Mouse (Mus musculus): ENCODE measurements around the gene Plcd3. TPM values are rescaled to one million over a fixed set of nuclear protein-coding genes. Genes with fewer than 3 reads are reported as not detected.

Plcd3 gene
- polyA plus RNA-seq, 1 experiment from 2014 or later: 2.3 TPM

DNA sequence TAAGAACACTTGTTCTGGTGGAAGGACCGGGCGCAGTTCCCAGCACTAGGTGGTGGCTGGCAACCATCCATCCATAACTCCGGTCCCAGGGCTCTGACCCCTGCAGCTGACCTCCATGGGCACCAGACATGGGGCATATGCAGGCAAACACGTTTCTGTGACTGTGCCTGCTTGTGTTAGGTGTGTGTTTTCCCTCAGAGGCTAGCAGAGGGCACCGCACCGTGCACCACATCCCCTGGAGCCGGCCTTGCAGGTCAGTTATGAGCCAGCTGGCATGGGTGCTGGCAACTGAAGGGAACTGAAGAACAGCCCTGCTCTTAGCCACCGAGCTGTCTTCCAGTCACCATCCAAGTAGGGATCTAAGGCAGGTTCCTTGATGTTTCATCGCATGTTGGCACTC lies 51.3 kb downstream of the Plcd3 start:
- no peaks in the 10 kb centered on the region for H3K4me1 ChIP-seq
- H3K4me3 ChIP-seq: no peak overlapping the region
- H3K9ac ChIP-seq (replicated peaks): no peak overlapping the region
- H3K9me3 ChIP-seq: no peaks in the 10 kb centered on the region
- WGBS: 92% methylated on average over 9 of the region's 9 CpGs
- H3K36me3 ChIP-seq: peaks cover 54% of the 10 kb centered on the region
- no peak for ATAC-seq (replicated peaks)
- no peak overlapping the region for H3K4me2 ChIP-seq (replicated peaks)
- no peaks in the 10 kb centered on the region for H3K27me3 ChIP-seq
- no peak overlapping the region for H3K27ac ChIP-seq (replicated peaks)

DNA sequence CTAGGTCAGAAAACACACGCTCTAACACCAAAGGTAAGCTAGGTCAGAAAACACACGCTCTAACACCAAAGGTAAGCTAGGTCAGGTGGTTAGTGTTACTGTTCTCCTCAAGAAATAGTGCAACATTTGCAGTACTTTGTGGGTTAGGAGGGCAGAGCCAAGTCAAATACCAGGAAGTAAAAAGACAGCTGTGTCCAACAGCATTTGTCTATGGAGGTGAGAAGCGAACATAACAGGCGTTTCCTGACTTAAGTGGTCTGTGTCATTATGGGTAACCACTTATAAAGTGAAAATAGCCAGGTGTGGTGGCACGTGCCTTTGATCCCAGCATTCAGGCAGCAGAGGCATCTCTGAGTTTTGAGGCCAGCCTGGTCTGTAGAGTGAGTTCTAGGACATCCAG lies 51.8 kb downstream of the Plcd3 start:
- no peaks in the 10 kb centered on the region for H3K4me1 ChIP-seq
- H3K36me3 ChIP-seq: peaks cover 58% of the 10 kb centered on the region
- no peaks in the 10 kb centered on the region for H3K9me3 ChIP-seq
- H3K4me2 ChIP-seq (replicated peaks): no peak overlapping the region
- H3K9ac ChIP-seq (replicated peaks): no peak overlapping the region
- 95% methylated on average over 5 of the region's 5 CpGs for WGBS
- no peak for ATAC-seq (replicated peaks)
- H3K27ac ChIP-seq (replicated peaks): no peak overlapping the region
- no peaks in the 10 kb centered on the region for H3K27me3 ChIP-seq
- no peak overlapping the region for H3K4me3 ChIP-seq

DNA sequence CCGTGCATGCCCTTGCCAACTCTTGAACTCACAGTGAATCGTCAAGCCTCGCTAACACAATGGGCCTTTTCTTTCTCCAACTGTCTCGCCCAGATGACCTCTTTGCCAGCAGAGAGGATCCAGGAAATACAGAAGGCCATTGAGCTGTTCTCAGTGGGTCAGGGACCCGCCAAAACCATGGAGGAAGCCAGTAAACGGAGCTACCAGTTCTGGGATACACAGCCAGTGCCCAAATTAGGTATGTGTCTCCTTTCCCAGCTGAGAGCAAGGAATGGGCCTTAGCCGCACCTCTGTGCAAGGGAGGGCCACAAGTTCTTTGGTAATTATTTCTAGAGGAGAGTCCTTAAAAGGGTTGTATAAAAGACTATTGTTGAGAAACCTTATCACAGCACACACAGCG lies 55.2 kb downstream of the Plcd3 start:
- H3K36me3 ChIP-seq: peaks cover 59% of the 10 kb centered on the region
- no peak overlapping the region for H3K4me3 ChIP-seq
- H3K27ac ChIP-seq (replicated peaks): no peak overlapping the region
- 0 out of 2 replicates have a peak, but pooled peaks cover under 1% of the 10 kb centered on the region for H3K4me1 ChIP-seq
- H3K9ac ChIP-seq (replicated peaks): no peak overlapping the region
- H3K27me3 ChIP-seq: no peaks in the 10 kb centered on the region
- ATAC-seq (replicated peaks): no peak
- 45% methylated on average over 8 of the region's 8 CpGs for WGBS
- no peaks in the 10 kb centered on the region for H3K9me3 ChIP-seq
- H3K4me2 ChIP-seq (replicated peaks): no peak overlapping the region

DNA sequence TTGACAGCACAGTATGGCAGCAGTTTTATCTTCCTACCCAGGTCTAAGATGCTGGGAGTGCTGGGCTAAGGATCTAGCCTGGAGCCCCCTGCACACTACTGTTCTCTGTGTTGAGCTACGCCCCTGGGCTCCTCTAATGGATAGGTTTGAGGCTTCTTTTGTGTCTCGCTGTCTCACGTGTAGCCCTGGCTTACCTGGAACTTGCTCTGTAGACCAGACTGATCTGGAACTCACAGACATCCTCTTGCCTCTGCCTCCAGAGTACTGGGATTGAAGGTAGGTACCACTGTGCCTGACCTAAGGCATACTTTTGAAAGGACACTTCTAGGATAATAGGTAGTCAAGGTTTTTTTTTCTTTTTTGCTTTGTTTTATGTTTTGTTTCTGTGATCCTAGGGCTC lies 57.5 kb downstream of the Plcd3 start:
- Histone ChIP-seq H3K36me3 (peaks cover 46% of the 10 kb centered on the region), H3K27me3 (no peaks in the 10 kb centered on the region), H3K27ac (replicated peaks) (no peak overlapping the region), H3K4me1 (0 out of 2 replicates have a peak, but pooled peaks cover 2% of the 10 kb centered on the region), H3K9me3 (no peaks in the 10 kb centered on the region), H3K4me3 (no peak overlapping the region), H3K4me2 (replicated peaks) (no peak overlapping the region), H3K9ac (replicated peaks) (no peak overlapping the region)
- no peak for ATAC-seq (replicated peaks)
- 99% methylated on average over 3 of the region's 3 CpGs for WGBS

DNA sequence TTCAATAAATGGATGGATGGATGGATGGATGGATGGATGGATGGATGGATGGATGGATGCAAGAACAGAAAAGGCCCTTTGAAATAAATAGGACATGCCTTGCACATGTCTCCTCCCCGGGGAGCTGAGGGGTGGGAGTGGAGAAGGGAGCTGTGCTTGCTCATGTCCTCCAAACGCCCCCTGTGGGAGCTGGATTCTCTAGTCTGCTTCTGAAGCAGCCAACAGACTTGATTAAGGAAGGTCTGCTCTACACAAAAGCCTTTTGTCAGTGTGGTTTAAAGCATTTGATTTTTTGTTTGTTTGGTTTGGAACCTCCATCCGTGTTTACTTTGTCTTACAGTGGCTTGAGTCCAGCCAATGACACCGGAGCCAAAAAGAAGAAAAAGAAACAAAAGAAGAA lies 58.6 kb downstream of the Plcd3 start:
- Histone ChIP-seq H3K4me3 (no peak overlapping the region), H3K27ac (replicated peaks) (no peak overlapping the region), H3K36me3 (peaks cover 46% of the 10 kb centered on the region), H3K27me3 (no peaks in the 10 kb centered on the region), H3K9ac (replicated peaks) (no peak overlapping the region), H3K4me1 (0 out of 2 replicates have a peak, but pooled peaks cover 2% of the 10 kb centered on the region), H3K4me2 (replicated peaks) (no peak overlapping the region), H3K9me3 (no peaks in the 10 kb centered on the region)
- ATAC-seq (replicated peaks): no peak
- 59% methylated on average over 4 of the region's 4 CpGs for WGBS

DNA sequence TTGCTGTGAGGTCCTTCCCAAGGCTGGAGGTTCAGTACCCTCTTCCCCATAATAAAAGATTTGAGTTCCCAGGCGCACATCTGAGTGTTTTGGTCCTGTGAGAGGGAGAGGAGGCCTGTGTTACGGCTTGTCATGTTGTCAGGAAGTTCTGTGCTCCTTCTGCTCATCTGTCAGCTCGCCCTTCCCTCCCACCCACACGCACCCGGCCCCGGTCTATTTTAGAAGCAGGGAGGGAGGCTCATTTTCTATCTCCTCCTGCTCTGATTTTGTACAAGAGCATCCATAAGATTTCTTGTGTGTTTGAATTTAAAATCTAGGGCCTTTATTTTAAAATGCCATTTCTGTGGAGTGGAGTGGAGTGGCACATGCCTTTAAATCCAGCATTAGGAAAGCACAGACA lies 63.4 kb downstream of the Plcd3 start:
- H3K27ac ChIP-seq (replicated peaks): no peak overlapping the region
- H3K9me3 ChIP-seq: no peaks in the 10 kb centered on the region
- no peak overlapping the region for H3K4me2 ChIP-seq (replicated peaks)
- WGBS: 83% methylated on average over 6 of the region's 6 CpGs
- no peak for ATAC-seq (replicated peaks)
- no peak overlapping the region for H3K4me3 ChIP-seq
- H3K9ac ChIP-seq (replicated peaks): no peak overlapping the region
- H3K36me3 ChIP-seq: peaks cover 5% of the 10 kb centered on the region
- H3K4me1 ChIP-seq: 0 out of 2 replicates have a peak, but pooled peaks cover 2% of the 10 kb centered on the region
- no peaks in the 10 kb centered on the region for H3K27me3 ChIP-seq

- no peak overlapping the region for H3K4me2 ChIP-seq (replicated peaks)
- no peaks in the 10 kb centered on the region for H3K9me3 ChIP-seq
- WGBS: 83% methylated on average over 8 of the region's 8 CpGs
- H3K4me3 ChIP-seq: no peak overlapping the region
- no peak overlapping the region for H3K9ac ChIP-seq (replicated peaks)
- 0 out of 2 replicates have a peak, but pooled peaks cover 2% of the 10 kb centered on the region for H3K4me1 ChIP-seq
- H3K27me3 ChIP-seq: no peaks in the 10 kb centered on the region
- H3K36me3 ChIP-seq: peaks cover 3% of the 10 kb centered on the region; the same call in 1 of the 2 replicates
- no peak overlapping the region for H3K27ac ChIP-seq (replicated peaks)
- ATAC-seq (replicated peaks): no peak
Observed at GRCm38 (mm10) chr11:103036881-103037465, 64.5 kb downstream of the Plcd3 start.

DNA sequence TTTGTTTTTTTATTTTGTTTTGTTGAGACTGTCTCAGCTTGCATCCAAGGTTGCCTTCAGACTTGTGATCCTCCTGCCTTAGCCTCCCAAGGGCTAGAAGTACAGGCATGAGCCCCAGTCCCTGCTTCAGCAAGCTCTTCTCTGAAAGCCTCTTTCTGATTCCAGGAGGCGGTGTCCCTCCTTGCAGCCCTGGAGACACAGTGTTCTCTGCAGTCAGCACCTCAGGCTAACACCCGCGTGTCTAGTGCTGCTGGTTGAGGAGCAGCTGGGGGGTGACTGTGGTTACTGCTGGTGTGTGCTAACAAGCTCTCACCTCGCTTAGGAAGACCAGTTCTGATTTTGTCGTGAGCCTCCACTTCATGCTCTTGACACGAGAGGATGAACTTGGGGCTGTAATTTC lies 66.5 kb downstream of the Plcd3 start:
- Histone ChIP-seq H3K9me3 (no peaks in the 10 kb centered on the region), H3K4me2 (replicated peaks) (no peak overlapping the region), H3K27me3 (no peaks in the 10 kb centered on the region), H3K9ac (replicated peaks) (no peak overlapping the region), H3K27ac (replicated peaks) (no peak overlapping the region), H3K4me1 (peaks cover 7% of the 10 kb centered on the region), H3K36me3 (peaks cover 3% of the 10 kb centered on the region; the same call in 1 of the 2 replicates), H3K4me3 (no peak overlapping the region)
- WGBS: 90% methylated on average over 6 of the region's 6 CpGs
- ATAC-seq (replicated peaks): no peak

- H3K9ac ChIP-seq (replicated peaks): no peak overlapping the region
- H3K4me1 ChIP-seq: peaks cover 20% of the 10 kb centered on the region
Observed at GRCm38 (mm10) chr11:103033030-103033429, 68.4 kb downstream of the Plcd3 start.

GRCm38 (mm10) chr11:103028176-103028891 lies 73.1 kb downstream of the Plcd3 start, which contains the start of the genes Nmt1 and Dcakd:
TSS of gene Nmt1 (plus strand) at chr11:103028190.
TSS of gene Dcakd (minus strand) at chr11:103028333.
- H3K4me2 ChIP-seq (replicated peaks): peak within 1 kb of the TSS; percentile 71
- under 1% methylated on average over 36 of the region's 36 CpGs for whole genome bisulfite sequencing
- H3K9ac ChIP-seq (replicated peaks): peak within 1 kb of the TSS; percentile 68
- peak within 1 kb of the TSS; percentile 66 for H3K4me3 ChIP-seq
- peak within 1 kb of the TSS; percentile 81 for H3K27ac ChIP-seq (replicated peaks)
- H3K9me3 ChIP-seq: no peaks in the 10 kb centered on the region
- ATAC-seq (replicated peaks): peak; percentile 99
- no peaks in the 10 kb centered on the region for H3K27me3 ChIP-seq
- peaks cover 27% of the 10 kb centered on the region for H3K4me1 ChIP-seq
- peaks cover 2% of the 10 kb centered on the region; the same call in 1 of the 2 replicates for H3K36me3 ChIP-seq

More at GRCm38 (mm10) chr11:103033030-103033429, 68.4 kb downstream of the Plcd3 start:
- Histone ChIP-seq H3K4me3 (no peak overlapping the region), H3K36me3 (no peaks in the 10 kb centered on the region; the same call in 1 of the 2 replicates), H3K27ac (replicated peaks) (no peak overlapping the region), H3K4me2 (replicated peaks) (no peak overlapping the region), H3K27me3 (no peaks in the 10 kb centered on the region), H3K9me3 (no peaks in the 10 kb centered on the region)
- WGBS: 96% methylated on average over 3 of the region's 3 CpGs
- no peak for ATAC-seq (replicated peaks)

- peak overlapping the region; percentile 66 for H3K4me3 ChIP-seq
- H3K4me1 ChIP-seq: peaks cover 27% of the 10 kb centered on the region
- H3K9ac ChIP-seq (replicated peaks): peak overlapping the region; percentile 47
- peaks cover 2% of the 10 kb centered on the region; the same call in 1 of the 2 replicates for H3K36me3 ChIP-seq
- H3K4me2 ChIP-seq (replicated peaks): peak overlapping the region; percentile 58
- no peaks in the 10 kb centered on the region for H3K9me3 ChIP-seq
- H3K27ac ChIP-seq (replicated peaks): peak overlapping the region; percentile 60; the same call in 1 of the 2 replicates
- ATAC-seq (replicated peaks): no peak
- no peaks in the 10 kb centered on the region for H3K27me3 ChIP-seq
- WGBS: 16% methylated on average over 8 of the region's 8 CpGs
Observed at GRCm38 (mm10) chr11:103027570-103028175, 73.8 kb downstream of the Plcd3 start.

GRCm38 (mm10) chr11:103026901-103027300 lies 74.6 kb downstream of the Plcd3 start:
- no peak for ATAC-seq (replicated peaks)
- Histone ChIP-seq H3K27ac (replicated peaks) (no peak overlapping the region), H3K27me3 (no peaks in the 10 kb centered on the region), H3K4me3 (no peak overlapping the region), H3K4me2 (replicated peaks) (no peak overlapping the region), H3K9me3 (no peaks in the 10 kb centered on the region), H3K4me1 (peaks cover 27% of the 10 kb centered on the region), H3K36me3 (peaks cover 2% of the 10 kb centered on the region; the same call in 1 of the 2 replicates), H3K9ac (replicated peaks) (no peak overlapping the region)
- WGBS: 88% methylated on average over 3 of the region's 3 CpGs

All from forebrain, embryonic 15.5 days (tissue).